Mouse (Mus musculus) liver, adult (tissue): ENCODE results near the gene Lmna.

Experiments
- GATA4 ChIP-seq: IDR thresholded peaks from 2 replicates; pipeline ENCODE4 v1.6.1; 2014; ENCODE audit warnings: mild to moderate bottlenecking, low read length; ENCODE audit not compliant: insufficient replicate concordance

The Lmna gene

GRCm38 (mm10) chr3:88440500-88441381, 69.0 kb downstream of the Lmna start:
- TF ChIP-seq GATA4, result no peak

GRCm38 (mm10) chr3:88439582-88439981, 70.2 kb downstream of the Lmna start:
- no peak for TF ChIP-seq GATA4

GRCm38 (mm10) chr3:88437454-88437853, 72.3 kb downstream of the Lmna start:
- no peak for TF ChIP-seq GATA4

- TF ChIP-seq GATA4, result no peak
Observed at GRCm38 (mm10) chr3:88436395-88437201, 73.2 kb downstream of the Lmna start.

GRCm38 (mm10) chr3:88435515-88435914, 74.2 kb downstream of the Lmna start:
- TF ChIP-seq GATA4, result no peak
